Mouse (Mus musculus): ENCODE results near the gene Vav2. TPM values are rescaled to one million over a fixed set of nuclear protein-coding genes. Genes with fewer than 3 reads are reported as not detected.

Gene Vav2
- total RNA-seq (2021), result 10 to 100 TPM; 23.1 to 31.9 TPM
- long read RNA-seq, experiment 1, partial matches to known transcripts, result 14 of 30 reads
- long read RNA-seq, experiment 1, other reads (novel, unspliced or antisense), result 16 of 30 reads
- long read RNA-seq, experiment 2, partial matches to known transcripts, result 2 of 9 reads
- long read RNA-seq, experiment 2, other reads (novel, unspliced or antisense), result 7 of 9 reads

GRCm38 (mm10) chr2:27426855-27427457 lies at the start of gene Vav2:
Gene Vav2 (minus strand): TSS chr2:27427033.
- DNase-seq, result peak; percentile 97 to 98

GRCm38 (mm10) chr2:27475495-27476302 lies 48.9 kb upstream of the Vav2 start:
- DNase-seq, result peak; percentile 95 to 97

- DNase-seq, result peak; percentile 51 to 62
Measured at GRCm38 (mm10) chr2:27474621-27475484, 48.0 kb upstream of the Vav2 start.

- DNase-seq, result peak in 1 of 2 experiments; percentile 50
Measured at GRCm38 (mm10) chr2:27473911-27474310, 47.1 kb upstream of the Vav2 start.

- peak; percentile 46 to 62 for DNase-seq
Measured at GRCm38 (mm10) chr2:27473061-27473765, 46.4 kb upstream of the Vav2 start.

GRCm38 (mm10) chr2:27471170-27471584 lies 44.3 kb upstream of the Vav2 start:
- no peak for DNase-seq

GRCm38 (mm10) chr2:27470535-27470934 lies 43.7 kb upstream of the Vav2 start:
- no peak for DNase-seq

GRCm38 (mm10) chr2:27469991-27470355 lies 43.1 kb upstream of the Vav2 start:
- peak; percentile 69 to 70 for DNase-seq

GRCm38 (mm10) chr2:27469292-27469990 lies 42.6 kb upstream of the Vav2 start:
- DNase-seq, result no peak

GRCm38 (mm10) chr2:27462901-27463300 lies 36.1 kb upstream of the Vav2 start:
- DNase-seq, result no peak

GRCm38 (mm10) chr2:27461881-27462660 lies 35.2 kb upstream of the Vav2 start:
- no peak for DNase-seq

- DNase-seq, result peak; percentile 84 to 85
Measured at GRCm38 (mm10) chr2:27460651-27461050, 33.8 kb upstream of the Vav2 start.

- DNase-seq, result no peak
Measured at GRCm38 (mm10) chr2:27460163-27460562, 33.3 kb upstream of the Vav2 start.

GRCm38 (mm10) chr2:27459735-27460134 lies 32.9 kb upstream of the Vav2 start:
- DNase-seq, result no peak

GRCm38 (mm10) chr2:27450226-27450625 lies 23.4 kb upstream of the Vav2 start:
- DNase-seq, result peak; percentile 81 to 83

GRCm38 (mm10) chr2:27447782-27448181 lies 20.9 kb upstream of the Vav2 start:
- DNase-seq, result no peak

GRCm38 (mm10) chr2:27446812-27447211 lies 20.0 kb upstream of the Vav2 start:
- peak; percentile 76 to 77 for DNase-seq

- no peak for DNase-seq
Measured at GRCm38 (mm10) chr2:27445910-27446309, 19.1 kb upstream of the Vav2 start.

- no peak for DNase-seq
Measured at GRCm38 (mm10) chr2:27443450-27443708, 16.5 kb upstream of the Vav2 start.

GRCm38 (mm10) chr2:27442708-27443449 lies 16.0 kb upstream of the Vav2 start:
- peak; percentile 39 to 41 for DNase-seq
